Mouse (Mus musculus): ENCODE data around the gene Orc3. TPM values are rescaled to one million over a fixed set of nuclear protein-coding genes. Genes with fewer than 3 reads are reported as not detected.

Gene Orc3
- polyA plus RNA-seq, 1 experiment from 2014 or later = 89.3 TPM

GRCm38 (mm10) chr4:34577028-34577427 lies 37.7 kb downstream of the Orc3 start:
- DNase-seq (ENCODE audit: low spot score) (no peak), ATAC-seq (replicated peaks; ENCODE audit: low FRiP score, low TSS enrichment, low read depth) (no peak)
- no peaks in the 10 kb centered on the region for H3K9me3 ChIP-seq (ENCODE audit: control insufficient read depth, low read length)
- no peak overlapping the region for H3K4me2 ChIP-seq (ENCODE audit: low read length)
- H3K9ac ChIP-seq (ENCODE audit: low read length) = no peak overlapping the region
- no peaks in the 10 kb centered on the region for H3K4me1 ChIP-seq (replicated peaks; ENCODE audit: control insufficient read depth, insufficient read depth, low read length)
- no peak overlapping the region for H3K4me3 ChIP-seq (ENCODE audit: low read depth, low read length)
- WGBS = 95% methylated on average over 2 of the region's 2 CpGs
- no peaks in the 10 kb centered on the region for H3K27me3 ChIP-seq (replicated peaks; ENCODE audit: control insufficient read depth, insufficient read depth, low read length)
- no peak overlapping the region for H3K27ac ChIP-seq (ENCODE audit: low read depth)
- H3K36me3 ChIP-seq (ENCODE audit: control insufficient read depth, insufficient read depth, low read length) = peaks cover 93% of the 10 kb centered on the region

DNA sequence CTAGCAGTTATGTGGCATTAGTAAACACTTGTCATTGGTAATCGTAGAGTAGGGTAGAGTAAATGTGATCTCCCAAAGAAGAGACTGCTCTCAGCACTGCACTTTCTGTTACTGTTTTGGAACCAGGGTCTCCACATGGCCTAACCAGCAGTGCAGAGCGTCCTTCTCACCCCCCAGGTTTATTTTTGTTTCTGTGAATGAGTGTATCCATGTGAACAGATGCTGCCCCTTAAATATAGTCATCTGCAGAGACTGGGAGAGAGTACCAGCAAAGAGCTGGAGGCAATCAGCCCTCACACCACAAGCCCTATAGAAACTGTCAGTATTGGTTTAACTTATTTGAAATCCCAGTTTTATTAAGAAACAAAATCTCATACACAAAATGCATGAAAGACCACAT lies 41.9 kb downstream of the Orc3 start:
- H3K9me3 ChIP-seq (ENCODE audit: control insufficient read depth, low read length) = no peaks in the 10 kb centered on the region
- no peak overlapping the region for H3K9ac ChIP-seq (ENCODE audit: low read length)
- H3K4me2 ChIP-seq (ENCODE audit: low read length) = no peak overlapping the region
- no peak overlapping the region for H3K4me3 ChIP-seq (ENCODE audit: low read depth, low read length)
- 68% methylated on average over 2 of the region's 2 CpGs for WGBS
- H3K36me3 ChIP-seq (ENCODE audit: control insufficient read depth, insufficient read depth, low read length) = peaks cover 95% of the 10 kb centered on the region
- H3K4me1 ChIP-seq (replicated peaks; ENCODE audit: control insufficient read depth, insufficient read depth, low read length) = no peaks in the 10 kb centered on the region
- DNase-seq (ENCODE audit: low spot score) = no peak
- no peak overlapping the region for H3K27ac ChIP-seq (ENCODE audit: low read depth)
- ATAC-seq (replicated peaks; ENCODE audit: low FRiP score, low TSS enrichment, low read depth) = no peak
- no peaks in the 10 kb centered on the region for H3K27me3 ChIP-seq (replicated peaks; ENCODE audit: control insufficient read depth, insufficient read depth, low read length)

- no peak overlapping the region for H3K27ac ChIP-seq (ENCODE audit: low read depth)
- no peaks in the 10 kb centered on the region for H3K27me3 ChIP-seq (replicated peaks; ENCODE audit: control insufficient read depth, insufficient read depth, low read length)
- no peaks in the 10 kb centered on the region for H3K9me3 ChIP-seq (ENCODE audit: control insufficient read depth, low read length)
- WGBS = 89% methylated on average over 6 of the region's 6 CpGs
- no peak overlapping the region for H3K9ac ChIP-seq (ENCODE audit: low read length)
- H3K4me2 ChIP-seq (ENCODE audit: low read length) = no peak overlapping the region
- no peak overlapping the region for H3K4me3 ChIP-seq (ENCODE audit: low read depth, low read length)
- DNase-seq (ENCODE audit: low spot score) = no peak
- peaks cover 81% of the 10 kb centered on the region for H3K36me3 ChIP-seq (ENCODE audit: control insufficient read depth, insufficient read depth, low read length)
- H3K4me1 ChIP-seq (replicated peaks; ENCODE audit: control insufficient read depth, insufficient read depth, low read length) = no peaks in the 10 kb centered on the region
- ATAC-seq (replicated peaks; ENCODE audit: low FRiP score, low TSS enrichment, low read depth) = no peak
Measured at GRCm38 (mm10) chr4:34566226-34566625, 48.5 kb downstream of the Orc3 start.

DNA sequence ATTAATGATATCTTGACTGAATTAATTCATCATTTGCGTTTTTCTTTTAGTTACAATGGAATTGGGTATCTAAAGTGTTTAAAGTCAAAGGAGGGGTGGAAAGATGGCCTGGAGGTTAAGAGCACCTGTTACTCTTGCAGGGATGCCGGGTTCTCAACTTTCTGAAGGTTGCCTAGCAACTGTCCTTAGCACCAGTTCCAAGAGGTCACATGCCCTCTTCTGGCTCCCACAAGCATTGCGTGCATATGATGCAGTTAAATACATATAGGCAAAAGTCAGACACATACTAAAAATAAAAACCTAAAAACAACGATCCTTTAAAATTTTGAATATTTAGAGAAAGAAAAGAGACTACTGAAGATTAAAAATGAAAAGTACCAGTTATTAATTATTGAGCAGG lies 53.8 kb downstream of the Orc3 start:
- Histone ChIP-seq H3K4me2 (ENCODE audit: low read length) (no peak overlapping the region), H3K4me3 (ENCODE audit: low read depth, low read length) (no peak overlapping the region), H3K36me3 (ENCODE audit: control insufficient read depth, insufficient read depth, low read length) (peaks cover 40% of the 10 kb centered on the region), H3K4me1 (replicated peaks; ENCODE audit: control insufficient read depth, insufficient read depth, low read length) (peaks cover 4% of the 10 kb centered on the region; the same call in 1 of the 2 replicates), H3K9me3 (ENCODE audit: control insufficient read depth, low read length) (no peaks in the 10 kb centered on the region), H3K27me3 (replicated peaks; ENCODE audit: control insufficient read depth, insufficient read depth, low read length) (no peaks in the 10 kb centered on the region), H3K27ac (ENCODE audit: low read depth) (no peak overlapping the region), H3K9ac (ENCODE audit: low read length) (no peak overlapping the region)
- ATAC-seq (replicated peaks; ENCODE audit: low FRiP score, low TSS enrichment, low read depth) = no peak
- no peak for DNase-seq (ENCODE audit: low spot score)
- 58% methylated on average over 4 of the region's 4 CpGs for WGBS

GRCm38 (mm10) chr4:34556183-34556582 lies 58.6 kb downstream of the Orc3 start:
- Histone ChIP-seq H3K4me3 (ENCODE audit: low read depth, low read length) (no peak overlapping the region), H3K36me3 (ENCODE audit: control insufficient read depth, insufficient read depth, low read length) (peaks cover 12% of the 10 kb centered on the region; the same call in 1 of the 2 replicates), H3K4me1 (replicated peaks; ENCODE audit: control insufficient read depth, insufficient read depth, low read length) (peaks cover 15% of the 10 kb centered on the region), H3K9ac (ENCODE audit: low read length) (no peak overlapping the region), H3K4me2 (ENCODE audit: low read length) (no peak overlapping the region), H3K27me3 (replicated peaks; ENCODE audit: control insufficient read depth, insufficient read depth, low read length) (no peaks in the 10 kb centered on the region), H3K27ac (ENCODE audit: low read depth) (no peak overlapping the region), H3K9me3 (ENCODE audit: control insufficient read depth, low read length) (no peaks in the 10 kb centered on the region)
- ATAC-seq (replicated peaks; ENCODE audit: low FRiP score, low TSS enrichment, low read depth) (no peak), DNase-seq (ENCODE audit: low spot score) (no peak)

GRCm38 (mm10) chr4:34555604-34556003 lies 59.1 kb downstream of the Orc3 start:
- Histone ChIP-seq H3K27me3 (replicated peaks; ENCODE audit: control insufficient read depth, insufficient read depth, low read length) (no peaks in the 10 kb centered on the region), H3K4me1 (replicated peaks; ENCODE audit: control insufficient read depth, insufficient read depth, low read length) (peaks cover 15% of the 10 kb centered on the region), H3K4me3 (ENCODE audit: low read depth, low read length) (no peak overlapping the region), H3K9me3 (ENCODE audit: control insufficient read depth, low read length) (no peaks in the 10 kb centered on the region), H3K4me2 (ENCODE audit: low read length) (no peak overlapping the region), H3K36me3 (ENCODE audit: control insufficient read depth, insufficient read depth, low read length) (peaks cover 12% of the 10 kb centered on the region; the same call in 1 of the 2 replicates), H3K9ac (ENCODE audit: low read length) (no peak overlapping the region), H3K27ac (ENCODE audit: low read depth) (no peak overlapping the region)
- DNase-seq (ENCODE audit: low spot score) (no peak), ATAC-seq (replicated peaks; ENCODE audit: low FRiP score, low TSS enrichment, low read depth) (no peak)
- WGBS = 93% methylated on average over 3 of the region's 3 CpGs

GRCm38 (mm10) chr4:34554596-34554995 lies 60.1 kb downstream of the Orc3 start:
- no peak overlapping the region for H3K27ac ChIP-seq (ENCODE audit: low read depth)
- peaks cover 15% of the 10 kb centered on the region for H3K4me1 ChIP-seq (replicated peaks; ENCODE audit: control insufficient read depth, insufficient read depth, low read length)
- DNase-seq (ENCODE audit: low spot score) (no peak), ATAC-seq (replicated peaks; ENCODE audit: low FRiP score, low TSS enrichment, low read depth) (no peak)
- H3K9me3 ChIP-seq (ENCODE audit: control insufficient read depth, low read length) = no peaks in the 10 kb centered on the region
- WGBS = 63% methylated on average over 1 of the region's 1 CpGs
- H3K4me3 ChIP-seq (ENCODE audit: low read depth, low read length) = no peak overlapping the region
- H3K9ac ChIP-seq (ENCODE audit: low read length) = no peak overlapping the region
- H3K27me3 ChIP-seq (replicated peaks; ENCODE audit: control insufficient read depth, insufficient read depth, low read length) = no peaks in the 10 kb centered on the region
- peaks cover 8% of the 10 kb centered on the region; the same call in 1 of the 2 replicates for H3K36me3 ChIP-seq (ENCODE audit: control insufficient read depth, insufficient read depth, low read length)
- no peak overlapping the region for H3K4me2 ChIP-seq (ENCODE audit: low read length)

- no peaks in the 10 kb centered on the region for H3K27me3 ChIP-seq (replicated peaks; ENCODE audit: control insufficient read depth, insufficient read depth, low read length)
- DNase-seq (ENCODE audit: low spot score) (no peak), ATAC-seq (replicated peaks; ENCODE audit: low FRiP score, low TSS enrichment, low read depth) (no peak)
- 0 out of 2 replicates have a peak, but pooled peaks cover 5% of the 10 kb centered on the region for H3K36me3 ChIP-seq (ENCODE audit: control insufficient read depth, insufficient read depth, low read length)
- H3K4me1 ChIP-seq (replicated peaks; ENCODE audit: control insufficient read depth, insufficient read depth, low read length) = peaks cover 13% of the 10 kb centered on the region
- WGBS = 8% methylated on average over 3 of the region's 3 CpGs
- H3K4me3 ChIP-seq (ENCODE audit: low read depth, low read length) = peak overlapping the region; percentile 93
- H3K9me3 ChIP-seq (ENCODE audit: control insufficient read depth, low read length) = no peaks in the 10 kb centered on the region
- no peak overlapping the region; the same call in 1 of the 2 replicates for H3K27ac ChIP-seq (ENCODE audit: low read depth)
- peak overlapping the region; percentile 93 for H3K9ac ChIP-seq (ENCODE audit: low read length)
- H3K4me2 ChIP-seq (ENCODE audit: low read length) = peak overlapping the region; percentile 73
Measured at GRCm38 (mm10) chr4:34551966-34552365, 62.8 kb downstream of the Orc3 start.

DNA sequence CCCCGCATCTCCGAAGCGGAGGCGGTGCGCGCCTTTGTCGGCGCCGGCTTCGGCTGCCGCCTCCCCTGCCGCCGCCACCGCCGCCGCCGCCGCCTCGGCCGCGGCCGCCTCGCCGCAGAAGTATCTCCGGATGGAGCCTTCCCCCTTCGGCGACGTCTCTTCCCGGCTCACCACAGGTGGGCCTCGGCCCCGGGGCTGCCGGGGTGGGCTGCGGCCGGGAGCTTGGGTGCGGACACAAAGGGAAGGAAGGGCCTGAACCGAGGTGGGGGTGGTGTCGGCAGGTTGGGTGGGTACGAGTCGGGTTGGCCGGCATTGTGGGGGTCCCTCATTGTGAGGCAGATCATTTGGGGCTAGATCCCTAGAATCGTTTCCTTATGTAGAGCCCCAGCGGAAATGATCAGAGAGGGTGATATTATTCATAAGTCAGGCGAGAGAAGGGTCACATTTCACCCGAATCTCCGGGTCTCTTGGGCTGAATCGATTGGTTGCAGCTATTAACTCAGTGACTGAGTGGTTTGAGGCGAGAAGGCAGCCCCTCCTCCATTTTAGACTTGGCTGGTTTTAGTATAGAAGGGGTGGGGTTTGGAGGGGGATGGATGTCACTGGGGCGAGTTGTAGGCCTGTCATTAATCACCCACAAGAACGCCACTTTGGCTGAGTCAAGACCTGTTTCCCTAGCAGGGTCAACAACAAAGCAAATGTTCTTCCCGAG lies 63.5 kb downstream of the Orc3 start:
- under 1% methylated on average over 42 of the region's 50 CpGs for WGBS
- H3K36me3 ChIP-seq (ENCODE audit: control insufficient read depth, insufficient read depth, low read length) = 0 out of 2 replicates have a peak, but pooled peaks cover 5% of the 10 kb centered on the region
- peak overlapping the region; percentile 92 for H3K27ac ChIP-seq (ENCODE audit: low read depth)
- no peaks in the 10 kb centered on the region for H3K9me3 ChIP-seq (ENCODE audit: control insufficient read depth, low read length)
- H3K4me1 ChIP-seq (replicated peaks; ENCODE audit: control insufficient read depth, insufficient read depth, low read length) = peaks cover 10% of the 10 kb centered on the region
- peak overlapping the region; percentile 93 for H3K4me3 ChIP-seq (ENCODE audit: low read depth, low read length)
- H3K9ac ChIP-seq (ENCODE audit: low read length) = peak overlapping the region; percentile 93
- peak overlapping the region; percentile 73 for H3K4me2 ChIP-seq (ENCODE audit: low read length)
- no peaks in the 10 kb centered on the region for H3K27me3 ChIP-seq (replicated peaks; ENCODE audit: control insufficient read depth, insufficient read depth, low read length)
- DNase-seq (ENCODE audit: low spot score) = peak; percentile 80
- ATAC-seq (replicated peaks; ENCODE audit: low FRiP score, low TSS enrichment, low read depth) = peak; percentile 60

Measured in intestine, embryonic 14.5 days (tissue).